Mouse (Mus musculus) thymus, adult 2 months (tissue): ENCODE data around the gene Lrrfip1. TPM values are rescaled to one million over a fixed set of nuclear protein-coding genes. Genes with fewer than 3 reads are reported as not detected.

ENCODE experiments used
- DNase-seq: peaks from one replicate; pipeline ENCODE4 v3.0.0; 2021
- H3K27ac ChIP-seq: fragments of 200-500 bp; 2 replicates; pipeline ENCODE4 v1.5.1; 2012; ENCODE audit warnings: low read length, control low read depth; ENCODE audit not compliant: control insufficient read depth, insufficient read depth
- H3K27me3 ChIP-seq: fragments of 200-500 bp; 2 replicates; pipeline ENCODE4 v1.6.1; 2012; ENCODE audit warnings: mild to moderate bottlenecking, low read length, moderate library complexity, mixed read lengths; ENCODE audit not compliant: control insufficient read depth, insufficient read depth
- H3K36me3 ChIP-seq: fragments of 200-500 bp; 2 replicates; pipeline ENCODE4 v1.6.1; 2012; ENCODE audit warnings: mild to moderate bottlenecking, low read length, moderate library complexity; ENCODE audit not compliant: control insufficient read depth, insufficient read depth
- H3K4me1 ChIP-seq: fragments of 200-500 bp; replicated peaks from 2 replicates; pipeline ENCODE4 v1.6.1; 2012; ENCODE audit warnings: low read length; ENCODE audit not compliant: control insufficient read depth, insufficient read depth
- H3K4me3 ChIP-seq: fragments of 200-500 bp; 2 replicates; pipeline ENCODE4 v1.5.1; 2012; ENCODE audit warnings: mild to moderate bottlenecking, low read length, control low read depth, moderate library complexity; ENCODE audit not compliant: control insufficient read depth, insufficient read depth
- CTCF ChIP-seq: fragments of 200-500 bp; IDR thresholded peaks from 2 replicates; pipeline ENCODE4 v1.5.1; 2012; ENCODE audit warnings: mild to moderate bottlenecking, control low read depth, low read length, moderate library complexity, borderline replicate concordance; ENCODE audit not compliant: control insufficient read depth, poor library complexity, insufficient read depth; ENCODE audit errors: extremely low read depth
- POLR2A ChIP-seq: fragments of 200-500 bp; IDR thresholded peaks from 2 replicates; pipeline ENCODE4 v1.6.1; 2012; ENCODE audit warnings: mild to moderate bottlenecking, low read length, control low read depth, moderate library complexity; ENCODE audit not compliant: control insufficient read depth, poor library complexity, insufficient read depth; ENCODE audit errors: extremely low read depth
- WGBS: fragments of 180-500 bp; shearing (Covaris S2); methylation state at CpG from one replicate; pipeline ENCODE4 v1.1.7; 2018; 5-methylcytosine and 5-hydroxymethylcytosine counted together
- polyA plus RNA-seq: library from polyadenylated mRNA; depleted of rRNA; stranded (reverse); fragments of >200 nt; gene quantifications from 2 replicates; pipeline ENCODE4 v1.2.3, GENCODE M21; 2012

Gene Lrrfip1
- polyA plus RNA-seq, 1 experiment, result 31.8 TPM

DNA sequence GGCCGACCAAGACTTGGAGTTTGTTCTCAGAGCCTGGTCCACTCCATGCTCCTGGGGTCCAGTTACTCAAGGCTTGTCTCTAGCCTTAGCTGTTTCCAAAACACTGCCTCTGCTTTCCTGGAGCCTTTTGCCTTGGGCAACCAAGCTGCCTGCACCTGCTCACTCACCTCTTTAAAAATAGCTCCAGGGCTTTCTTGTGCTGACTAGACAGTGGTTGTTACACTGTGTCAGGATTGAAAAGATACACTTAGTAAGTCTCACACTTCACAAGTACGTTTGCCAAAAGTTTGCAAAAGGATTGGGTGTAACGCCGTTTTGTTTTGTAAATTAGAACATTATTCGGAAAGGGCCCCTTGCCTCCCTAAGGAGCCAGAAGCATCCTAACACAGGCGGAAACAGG lies 40.0 kb downstream of the Lrrfip1 start:
- no peak for DNase-seq
- no peaks in the 10 kb centered on the region for H3K27me3 ChIP-seq
- TF ChIP-seq POLR2A, result no peak
- TF ChIP-seq CTCF, result no peak
- H3K4me3 ChIP-seq, result no peak overlapping the region
- no peak overlapping the region for H3K27ac ChIP-seq
- no peaks in the 10 kb centered on the region for H3K36me3 ChIP-seq
- WGBS, result 88% methylated on average over 6 of the region's 6 CpGs
- H3K4me1 ChIP-seq, result 0 out of 2 replicates have a peak, but pooled peaks cover 2% of the 10 kb centered on the region

DNA sequence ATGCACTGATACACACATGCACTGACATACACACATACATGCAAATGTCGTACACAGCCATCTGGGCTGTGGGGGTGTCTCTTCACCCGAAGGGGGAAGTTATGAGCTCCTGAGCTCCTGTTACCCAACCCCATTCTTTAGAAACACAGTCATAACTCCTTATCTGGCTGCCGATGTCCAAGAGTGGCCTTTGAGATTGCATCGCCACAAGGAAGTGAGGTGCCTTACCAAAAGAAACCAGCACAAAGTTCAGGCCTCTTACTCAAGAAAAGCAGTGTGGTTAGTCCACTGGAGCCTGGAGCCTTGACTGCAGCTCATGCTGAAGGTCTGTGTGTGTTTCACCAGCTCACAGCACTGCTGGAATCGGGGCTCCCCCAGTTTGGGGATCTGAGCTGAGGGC lies 43.1 kb downstream of the Lrrfip1 start:
- no peak overlapping the region for H3K27ac ChIP-seq
- 0 out of 2 replicates have a peak, but pooled peaks cover 2% of the 10 kb centered on the region for H3K4me1 ChIP-seq
- no peak for TF ChIP-seq CTCF
- TF ChIP-seq POLR2A, result no peak
- no peak overlapping the region for H3K4me3 ChIP-seq
- no peaks in the 10 kb centered on the region for H3K27me3 ChIP-seq
- DNase-seq, result no peak
- 58% methylated on average over 5 of the region's 5 CpGs for WGBS
- H3K36me3 ChIP-seq, result no peaks in the 10 kb centered on the region

DNA sequence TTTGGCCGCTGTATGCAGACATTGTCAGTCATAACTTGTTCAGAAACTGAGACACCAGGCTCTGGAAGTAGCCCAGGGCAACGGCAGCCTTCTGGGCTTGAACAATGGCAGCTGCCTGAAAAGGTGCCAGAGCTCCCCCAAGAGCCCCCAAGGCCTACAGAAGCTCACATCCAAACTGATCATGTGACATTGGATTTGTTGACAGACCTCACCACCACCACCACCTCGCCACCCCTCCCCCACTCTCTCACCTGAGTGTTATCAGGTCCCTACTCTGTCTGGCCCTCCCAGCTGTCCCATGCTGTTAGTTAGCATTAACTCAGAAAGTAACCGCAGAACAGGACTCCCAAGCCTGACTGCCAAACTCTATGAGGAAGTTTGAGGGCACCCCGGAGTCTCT lies 44.7 kb downstream of the Lrrfip1 start:
- H3K4me1 ChIP-seq, result 0 out of 2 replicates have a peak, but pooled peaks cover 2% of the 10 kb centered on the region
- no peaks in the 10 kb centered on the region for H3K36me3 ChIP-seq
- no peak for TF ChIP-seq POLR2A
- H3K27me3 ChIP-seq, result no peaks in the 10 kb centered on the region
- H3K27ac ChIP-seq, result no peak overlapping the region
- WGBS, result 44% methylated on average over 5 of the region's 5 CpGs
- H3K4me3 ChIP-seq, result no peak overlapping the region
- DNase-seq, result no peak

DNA sequence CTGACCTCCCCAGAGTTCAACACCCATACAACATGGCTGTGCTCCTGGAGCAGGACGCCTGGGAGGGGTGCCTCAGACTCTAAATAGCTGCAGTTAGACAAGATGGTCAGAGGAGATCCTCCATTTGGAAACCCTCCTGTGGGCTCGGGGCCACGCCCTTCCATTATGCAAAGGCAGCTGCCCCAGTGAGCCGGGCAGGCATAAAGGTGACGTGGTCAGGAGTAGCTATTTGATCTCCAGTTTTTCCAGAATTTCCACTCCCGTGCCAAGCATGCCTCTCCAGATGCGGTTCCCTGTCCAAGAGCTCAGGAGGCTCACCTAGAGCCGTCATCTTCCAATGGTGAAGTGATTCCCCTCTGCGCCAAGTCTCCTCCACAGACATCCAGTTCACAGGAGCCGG lies 45.6 kb downstream of the Lrrfip1 start:
- no peak overlapping the region for H3K27ac ChIP-seq
- DNase-seq, result no peak
- H3K4me3 ChIP-seq, result no peak overlapping the region
- H3K27me3 ChIP-seq, result no peaks in the 10 kb centered on the region
- WGBS, result 96% methylated on average over 10 of the region's 10 CpGs
- TF ChIP-seq POLR2A, result no peak
- TF ChIP-seq CTCF, result no peak
- no peaks in the 10 kb centered on the region for H3K36me3 ChIP-seq
- H3K4me1 ChIP-seq, result no peaks in the 10 kb centered on the region; the same call in 1 of the 2 replicates

DNA sequence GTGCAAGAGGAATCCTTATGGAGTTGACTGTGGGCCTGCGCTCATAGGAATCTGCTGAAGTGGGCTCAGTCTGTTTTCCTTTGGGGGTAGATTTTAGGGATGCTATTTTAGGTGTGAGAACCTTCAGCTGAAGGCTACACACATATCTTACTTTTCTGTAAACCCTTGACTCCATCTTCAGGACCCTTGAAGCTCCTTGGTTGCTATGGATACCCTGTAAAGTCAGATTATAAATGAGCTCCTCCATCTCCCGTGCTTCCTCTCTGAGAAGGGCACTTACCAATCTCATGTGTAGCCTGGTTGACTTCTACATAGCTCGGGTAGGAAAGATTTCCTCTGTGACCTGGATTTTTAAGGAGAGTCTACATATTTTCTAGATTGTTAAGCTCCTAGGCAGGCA lies 46.1 kb downstream of the Lrrfip1 start:
- no peak for DNase-seq
- H3K36me3 ChIP-seq, result no peaks in the 10 kb centered on the region
- no peak overlapping the region for H3K27ac ChIP-seq
- no peaks in the 10 kb centered on the region; the same call in 1 of the 2 replicates for H3K4me1 ChIP-seq
- H3K27me3 ChIP-seq, result no peaks in the 10 kb centered on the region
- no peak overlapping the region for H3K4me3 ChIP-seq
- WGBS, result 71% methylated on average over 3 of the region's 3 CpGs
- TF ChIP-seq POLR2A (no peak), CTCF (no peak)

DNA sequence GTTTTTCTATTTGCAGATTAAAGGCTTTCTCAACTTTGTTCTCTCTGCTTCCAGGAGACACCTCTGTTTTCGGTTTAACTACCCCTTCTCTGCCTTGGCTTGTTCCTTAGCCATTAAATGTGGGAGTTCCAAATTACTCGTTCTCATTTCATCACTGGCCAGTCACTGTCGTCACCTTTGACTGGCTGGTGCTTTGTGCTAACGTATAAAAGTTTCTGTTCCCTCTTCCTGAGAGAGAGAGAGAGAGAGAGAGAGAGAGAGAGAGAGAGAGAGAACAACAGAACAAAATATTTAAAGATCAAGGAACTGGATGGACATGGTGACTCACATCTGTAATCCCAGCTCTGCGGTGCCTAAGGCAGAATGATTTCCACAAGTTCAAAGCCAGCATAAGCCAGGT lies 47.7 kb downstream of the Lrrfip1 start:
- Histone ChIP-seq H3K4me3 (no peak overlapping the region), H3K27me3 (no peaks in the 10 kb centered on the region), H3K36me3 (no peaks in the 10 kb centered on the region), H3K27ac (no peak overlapping the region), H3K4me1 (no peaks in the 10 kb centered on the region; the same call in 1 of the 2 replicates)
- DNase-seq, result no peak
- TF ChIP-seq CTCF, result no peak
- no peak for TF ChIP-seq POLR2A
- WGBS, result 63% methylated on average over 5 of the region's 5 CpGs

DNA sequence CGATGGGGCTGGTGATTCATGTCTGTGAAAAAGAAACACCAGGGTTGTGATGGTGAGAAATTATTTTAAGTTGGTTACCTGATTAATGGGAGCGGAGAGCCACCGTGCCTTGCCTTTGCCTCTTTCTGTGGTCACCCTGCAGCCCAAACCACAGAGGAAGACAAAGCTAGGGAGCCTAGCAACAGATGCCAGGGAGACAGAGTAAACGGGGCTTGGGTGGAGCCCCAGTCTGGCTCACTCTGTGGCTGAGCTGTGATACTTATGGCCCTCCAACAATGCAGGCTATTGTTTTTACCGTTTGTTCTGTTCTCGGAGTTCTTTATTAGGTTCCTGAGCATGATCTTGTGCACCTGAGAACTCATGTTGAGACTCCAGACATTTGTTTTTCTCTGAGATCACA lies 50.8 kb downstream of the Lrrfip1 start:
- no peak overlapping the region for H3K4me3 ChIP-seq
- no peak overlapping the region for H3K27ac ChIP-seq
- H3K4me1 ChIP-seq, result peaks cover 8% of the 10 kb centered on the region
- no peak for TF ChIP-seq POLR2A
- TF ChIP-seq CTCF, result no peak
- H3K36me3 ChIP-seq, result no peaks in the 10 kb centered on the region
- H3K27me3 ChIP-seq, result no peaks in the 10 kb centered on the region
- no peak for DNase-seq
- WGBS, result 22% methylated on average over 6 of the region's 6 CpGs

DNA sequence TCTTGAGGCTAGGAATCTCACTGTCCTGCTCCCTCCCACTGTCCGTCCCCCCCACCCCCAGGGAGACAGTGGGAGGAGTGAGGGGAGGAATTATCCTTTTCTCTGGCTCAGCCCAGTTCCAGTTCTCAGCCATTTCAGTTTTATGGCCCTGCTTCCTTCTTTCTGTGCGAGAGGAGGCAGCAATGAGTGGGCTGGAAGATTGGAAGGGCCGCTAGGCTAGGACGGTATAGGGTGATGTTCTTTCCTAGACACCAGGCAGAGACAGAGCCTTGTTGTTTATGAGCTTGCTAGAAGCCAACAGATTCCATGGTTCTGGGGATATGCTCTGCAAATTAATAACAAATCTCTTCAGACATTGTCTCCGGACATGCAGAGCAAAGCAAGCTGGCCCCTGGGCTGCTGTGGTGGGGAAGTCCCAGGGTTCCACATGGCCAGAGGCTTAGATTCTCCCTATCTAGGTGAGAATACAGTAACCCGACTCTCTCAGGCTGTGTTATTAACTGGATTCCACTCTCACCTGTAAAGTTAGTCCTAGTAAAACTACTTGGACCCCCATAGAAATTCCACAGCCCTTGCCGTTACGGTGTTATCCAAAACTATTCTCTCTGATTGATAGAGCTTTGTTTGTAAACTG lies 53.0 kb downstream of the Lrrfip1 start:
- H3K36me3 ChIP-seq, result no peaks in the 10 kb centered on the region
- 86% methylated on average over 8 of the region's 8 CpGs for WGBS
- H3K27me3 ChIP-seq, result no peaks in the 10 kb centered on the region
- peaks cover 24% of the 10 kb centered on the region for H3K4me1 ChIP-seq
- no peak overlapping the region for H3K4me3 ChIP-seq
- H3K27ac ChIP-seq, result no peak overlapping the region
- no peak for DNase-seq
- TF ChIP-seq CTCF (no peak), POLR2A (no peak)
